Mouse (Mus musculus) limb, embryonic 15.5 days (tissue): ENCODE results near the gene Nutm1. TPM values are rescaled to one million over a fixed set of nuclear protein-coding genes. Genes with fewer than 3 reads are reported as not detected.

Experiments used
- ATAC-seq: fragments of 200-750 bp; cut with Nextera tagmentation; 2 replicates; pipeline ENCODE4 v1.8.0; 2017; ENCODE audit warnings: low read depth, moderate TSS enrichment; ENCODE audit not compliant: insufficient number of reproducible peaks, low FRiP score, low TSS enrichment
- H3K27ac ChIP-seq: fragments of 300-500 bp; sonication (generic); 2 replicates; pipeline ENCODE4 v1.5.1; 2015; ENCODE audit warnings: moderate library complexity, mild to moderate bottlenecking, inconsistent platforms
- H3K27me3 ChIP-seq: fragments of 300-500 bp; sonication (generic); 2 replicates; pipeline ENCODE4 v1.6.1; 2015; ENCODE audit warnings: inconsistent platforms
- H3K36me3 ChIP-seq: fragments of 300-500 bp; sonication (generic); 2 replicates; pipeline ENCODE4 v1.6.1; 2015; ENCODE audit warnings: inconsistent platforms
- H3K4me1 ChIP-seq: fragments of 300-500 bp; sonication (generic); 2 replicates; pipeline ENCODE4 v1.6.1; 2015; ENCODE audit warnings: inconsistent platforms
- H3K4me2 ChIP-seq: fragments of 300-500 bp; sonication (generic); 2 replicates; pipeline ENCODE4 v1.6.1; 2015; ENCODE audit warnings: mild to moderate bottlenecking, inconsistent platforms
- H3K4me3 ChIP-seq: fragments of 300-500 bp; sonication (generic); 2 replicates; pipeline ENCODE4 v1.5.1; 2015; ENCODE audit warnings: mild to moderate bottlenecking, inconsistent platforms
- H3K9ac ChIP-seq: fragments of 300-500 bp; sonication (generic); 2 replicates; pipeline ENCODE4 v1.6.1; 2015; ENCODE audit warnings: inconsistent platforms
- H3K9me3 ChIP-seq: fragments of 300-500 bp; sonication (generic); 2 replicates; pipeline ENCODE4 v1.6.1; 2016; ENCODE audit warnings: inconsistent platforms
- whole genome bisulfite sequencing: fragments of 180-500 bp; shearing (Covaris S2); methylation state at CpG from one replicate; pipeline ENCODE4 v1.1.7; 2015; 5-methylcytosine and 5-hydroxymethylcytosine counted together
- polyA plus RNA-seq: library from polyadenylated mRNA; unstranded; fragments of >200 nt; fragmentation: Nextera tagmentation; extraction: Ambion mirVana; gene quantifications from 2 replicates; pipeline ENCODE4 v1.2.1, GENCODE M21; 2015

Nutm1 gene
- polyA plus RNA-seq, 1 experiment from 2014 or later = not detected

DNA sequence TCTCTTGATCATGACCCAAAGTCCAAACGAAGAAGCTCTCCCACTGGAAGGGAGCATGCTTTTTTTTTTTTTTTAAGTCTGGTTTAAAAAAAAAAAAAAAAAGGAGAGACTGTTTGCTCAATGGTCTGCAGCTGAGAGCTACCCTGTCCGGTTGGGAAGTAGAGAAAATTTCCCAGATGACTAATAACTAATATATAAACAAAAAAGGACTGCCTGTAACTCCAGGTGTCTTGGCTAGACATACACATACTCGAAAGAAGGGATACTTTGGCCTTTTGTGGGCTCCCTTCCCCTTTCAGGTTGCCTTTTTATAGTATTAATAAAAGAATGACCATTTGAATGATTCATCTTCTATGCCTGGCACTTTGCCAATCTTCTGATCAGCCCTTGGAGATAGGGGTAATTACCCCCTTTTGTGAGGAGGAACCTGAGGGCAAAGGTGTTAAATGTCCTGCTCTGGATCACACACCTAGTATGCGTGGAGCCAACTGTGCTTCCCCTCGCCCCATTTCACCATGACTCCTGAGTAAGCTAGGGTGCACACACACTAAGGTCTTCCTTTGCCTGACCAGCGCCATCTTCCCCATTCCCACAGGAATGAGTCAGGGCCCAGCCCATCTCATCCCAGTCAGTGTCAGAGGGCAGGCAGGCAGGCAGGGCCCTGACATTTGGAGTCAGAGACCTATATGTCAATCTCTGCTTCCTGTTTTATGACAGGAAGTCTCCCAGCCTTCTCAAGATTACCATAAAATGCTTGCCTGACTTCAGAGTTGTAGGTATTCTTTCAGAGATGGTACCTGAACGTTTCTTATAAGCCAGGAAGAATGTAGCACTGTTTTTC, 4.2 kb downstream of the Nutm1 start:
- Histone ChIP-seq H3K27ac (no peak overlapping the region), H3K4me3 (no peak overlapping the region), H3K9ac (no peak overlapping the region), H3K36me3 (no peaks in the 10 kb centered on the region), H3K9me3 (no peaks in the 10 kb centered on the region), H3K4me2 (no peak overlapping the region), H3K27me3 (no peaks in the 10 kb centered on the region), H3K4me1 (no peaks in the 10 kb centered on the region)
- no peak for ATAC-seq
- WGBS = 56% methylated on average over 7 of the region's 7 CpGs

- 90% methylated on average over 10 of the region's 10 CpGs for WGBS
- Histone ChIP-seq H3K9ac (no peak overlapping the region), H3K9me3 (no peaks in the 10 kb centered on the region), H3K36me3 (peaks cover 2% of the 10 kb centered on the region; the same call in 1 of the 2 replicates), H3K4me3 (no peak overlapping the region), H3K27me3 (no peaks in the 10 kb centered on the region), H3K27ac (no peak overlapping the region), H3K4me1 (0 out of 2 replicates have a peak, but pooled peaks cover 3% of the 10 kb centered on the region), H3K4me2 (no peak overlapping the region)
- ATAC-seq = no peak
Observed at GRCm38 (mm10) chr2:112249780-112250453, 9.2 kb downstream of the Nutm1 start.

GRCm38 (mm10) chr2:112247323-112247722, 11.8 kb downstream of the Nutm1 start:
- Histone ChIP-seq H3K27ac (no peak overlapping the region), H3K4me3 (no peak overlapping the region), H3K27me3 (no peaks in the 10 kb centered on the region), H3K4me1 (0 out of 2 replicates have a peak, but pooled peaks cover 3% of the 10 kb centered on the region), H3K9ac (no peak overlapping the region), H3K36me3 (peaks cover 14% of the 10 kb centered on the region; the same call in 1 of the 2 replicates), H3K9me3 (no peaks in the 10 kb centered on the region), H3K4me2 (no peak overlapping the region)
- 71% methylated on average over 10 of the region's 10 CpGs for WGBS
- ATAC-seq = no peak

DNA sequence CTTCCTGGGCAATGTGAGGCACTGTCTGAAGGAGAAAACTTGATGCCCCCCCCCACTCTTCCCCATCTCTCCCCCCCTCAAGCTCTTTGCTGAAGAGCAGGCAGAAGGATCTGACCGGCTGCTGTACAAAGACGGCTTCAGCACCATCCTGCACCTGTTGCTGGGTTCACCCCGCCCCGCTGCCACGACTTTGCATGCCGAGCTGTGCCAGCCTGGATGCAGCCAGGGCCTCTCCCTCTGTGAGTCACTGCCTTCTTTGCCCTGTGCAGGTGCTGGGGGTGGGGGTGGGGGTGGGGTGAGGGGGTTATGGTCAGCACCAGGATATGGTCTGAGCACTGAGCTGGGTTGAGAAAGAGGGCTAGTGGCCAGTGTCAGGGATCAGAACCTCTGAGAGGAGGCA, 12.9 kb downstream of the Nutm1 start:
- Histone ChIP-seq H3K36me3 (peaks cover 14% of the 10 kb centered on the region; the same call in 1 of the 2 replicates), H3K4me3 (no peak overlapping the region), H3K27ac (no peak overlapping the region), H3K4me1 (peaks cover 5% of the 10 kb centered on the region; the same call in 1 of the 2 replicates), H3K27me3 (no peaks in the 10 kb centered on the region), H3K4me2 (no peak overlapping the region), H3K9me3 (no peaks in the 10 kb centered on the region), H3K9ac (no peak overlapping the region)
- ATAC-seq = 0 out of 2 replicates have a peak, but pooled peaks have one; percentile 53
- 73% methylated on average over 6 of the region's 6 CpGs for WGBS

GRCm38 (mm10) chr2:112245307-112245706, 13.8 kb downstream of the Nutm1 start:
- Histone ChIP-seq H3K4me2 (no peak overlapping the region), H3K4me3 (no peak overlapping the region), H3K27me3 (no peaks in the 10 kb centered on the region), H3K9ac (no peak overlapping the region), H3K36me3 (peaks cover 14% of the 10 kb centered on the region; the same call in 1 of the 2 replicates), H3K27ac (no peak overlapping the region), H3K4me1 (peaks cover 13% of the 10 kb centered on the region), H3K9me3 (no peaks in the 10 kb centered on the region)
- ATAC-seq = no peak
- 77% methylated on average over 5 of the region's 5 CpGs for WGBS

DNA sequence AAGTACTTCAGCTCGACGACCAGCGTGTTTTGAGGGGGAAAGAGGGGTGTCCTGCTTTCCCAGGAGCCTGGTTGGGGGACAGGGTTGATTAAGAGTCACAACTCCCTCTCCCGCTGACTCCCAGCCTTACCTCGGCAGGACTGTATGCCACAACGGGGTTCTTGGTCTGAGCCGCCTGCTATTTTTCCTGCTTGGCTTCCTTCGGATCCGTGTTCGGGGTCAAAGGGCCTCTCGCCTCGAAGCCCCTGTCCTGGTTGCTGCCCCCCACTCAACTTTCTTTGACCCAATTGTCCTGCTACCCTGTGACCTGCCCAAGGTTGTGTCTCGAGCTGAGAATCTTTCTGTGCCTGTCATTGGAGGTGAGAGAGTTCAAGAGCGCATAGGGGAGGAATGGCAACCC, 17.3 kb downstream of the Nutm1 start:
- H3K36me3 ChIP-seq = peaks cover 11% of the 10 kb centered on the region; the same call in 1 of the 2 replicates
- no peak overlapping the region for H3K4me2 ChIP-seq
- H3K4me1 ChIP-seq = peaks cover 18% of the 10 kb centered on the region
- no peak overlapping the region for H3K27ac ChIP-seq
- no peak for ATAC-seq
- no peaks in the 10 kb centered on the region for H3K9me3 ChIP-seq
- H3K4me3 ChIP-seq = no peak overlapping the region
- no peaks in the 10 kb centered on the region for H3K27me3 ChIP-seq
- WGBS = 73% methylated on average over 14 of the region's 14 CpGs
- H3K9ac ChIP-seq = no peak overlapping the region

DNA sequence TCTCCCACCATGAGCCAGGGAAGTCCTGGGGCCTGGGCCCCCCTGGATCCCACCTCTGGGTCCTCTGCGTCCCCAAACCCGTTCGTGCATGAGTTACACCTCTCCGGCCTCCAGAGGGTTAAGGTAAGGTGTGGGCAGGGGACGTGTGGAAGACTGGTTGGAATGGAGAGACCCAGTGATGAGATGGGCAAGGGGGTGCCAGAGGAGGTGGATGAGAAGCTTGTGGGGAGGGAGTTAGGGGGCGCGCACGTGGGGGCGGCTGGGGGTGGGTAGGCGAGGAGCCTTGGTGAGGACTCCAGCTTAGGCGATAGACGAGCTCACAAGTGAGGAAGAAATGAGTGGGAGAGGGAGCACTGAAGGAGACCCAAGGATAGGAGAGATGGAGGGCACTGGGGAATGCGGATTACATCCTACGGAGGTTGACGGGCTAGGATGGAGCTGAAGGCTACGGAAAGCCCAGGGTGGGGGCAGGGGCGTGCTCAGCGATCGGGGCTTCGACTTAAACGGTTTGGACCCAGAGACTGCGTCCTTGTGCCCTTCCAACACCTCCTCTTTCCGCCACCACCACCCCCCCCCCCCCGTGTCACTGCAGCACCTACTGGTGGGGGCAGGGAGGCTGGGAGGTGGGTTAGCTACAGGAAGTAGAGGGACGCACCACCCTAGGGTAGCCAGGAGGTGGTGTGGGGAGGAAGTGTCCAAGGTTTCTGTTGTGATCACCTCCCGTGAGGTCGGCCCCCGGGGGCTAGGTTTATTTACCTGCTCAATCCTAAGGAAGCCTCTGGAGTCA, 19.0 kb downstream of the Nutm1 start:
- Histone ChIP-seq H3K27ac (peak overlapping the region; percentile 94), H3K9me3 (no peaks in the 10 kb centered on the region), H3K4me3 (peak overlapping the region; percentile 85), H3K4me1 (peaks cover 16% of the 10 kb centered on the region), H3K27me3 (no peaks in the 10 kb centered on the region), H3K36me3 (peaks cover 11% of the 10 kb centered on the region; the same call in 1 of the 2 replicates), H3K4me2 (peak overlapping the region; percentile 93), H3K9ac (peak overlapping the region; percentile 66)
- ATAC-seq = 0 out of 2 replicates have a peak, but pooled peaks have one; percentile 27
- WGBS = under 1% methylated on average over 28 of the region's 28 CpGs

DNA sequence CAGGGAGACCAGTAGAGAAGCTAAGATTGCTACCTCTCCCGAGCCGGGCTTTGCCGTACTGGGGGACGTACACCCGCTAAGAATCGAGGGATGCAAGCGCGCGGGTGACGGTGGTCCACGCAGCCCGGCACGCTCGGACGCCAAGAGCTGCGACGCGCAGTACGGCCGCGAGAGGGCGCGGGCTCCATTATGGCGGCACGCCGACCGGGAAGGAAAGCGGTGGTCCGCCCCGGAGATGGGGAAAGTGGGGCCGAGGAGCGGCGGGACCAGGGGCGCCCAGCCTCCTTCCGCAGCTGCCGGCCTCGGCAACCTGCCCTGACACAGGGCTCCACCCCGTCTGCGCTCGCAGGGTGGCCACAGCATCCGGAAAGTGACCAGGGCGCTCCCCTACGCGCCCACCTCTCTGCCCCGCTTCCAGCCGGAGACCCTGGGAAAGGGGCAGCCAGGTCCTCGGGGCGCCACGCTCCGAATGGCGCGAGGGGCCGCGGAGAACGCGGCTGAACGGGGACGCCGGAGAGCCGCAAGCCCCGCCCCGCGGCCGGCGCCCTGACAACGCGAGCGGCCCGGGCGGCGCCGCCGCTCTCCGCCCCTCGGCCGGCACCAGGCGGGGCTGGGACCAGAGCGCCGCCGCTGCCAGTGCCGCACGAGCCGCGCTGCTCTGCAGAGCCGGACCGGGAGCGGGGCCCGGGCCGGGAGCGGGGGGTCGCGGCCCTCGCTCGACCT, 19.7 kb downstream of the Nutm1 start, which contains the start of gene Lpcat4:
Lpcat4 (plus strand) TSS at position 257 of the 723 bp plus-strand sequence.
- peak within 1 kb of the TSS; percentile 94 for H3K27ac ChIP-seq
- peaks cover 6% of the 10 kb centered on the region; the same call in 1 of the 2 replicates for H3K36me3 ChIP-seq
- peaks cover 16% of the 10 kb centered on the region for H3K4me1 ChIP-seq
- no peaks in the 10 kb centered on the region for H3K9me3 ChIP-seq
- H3K27me3 ChIP-seq = no peaks in the 10 kb centered on the region
- WGBS = under 1% methylated on average over 70 of the region's 94 CpGs
- H3K4me2 ChIP-seq = peak within 1 kb of the TSS; percentile 93
- peak; percentile 82 for ATAC-seq
- peak within 1 kb of the TSS; percentile 85 for H3K4me3 ChIP-seq
- H3K9ac ChIP-seq = peak within 1 kb of the TSS; percentile 66

DNA sequence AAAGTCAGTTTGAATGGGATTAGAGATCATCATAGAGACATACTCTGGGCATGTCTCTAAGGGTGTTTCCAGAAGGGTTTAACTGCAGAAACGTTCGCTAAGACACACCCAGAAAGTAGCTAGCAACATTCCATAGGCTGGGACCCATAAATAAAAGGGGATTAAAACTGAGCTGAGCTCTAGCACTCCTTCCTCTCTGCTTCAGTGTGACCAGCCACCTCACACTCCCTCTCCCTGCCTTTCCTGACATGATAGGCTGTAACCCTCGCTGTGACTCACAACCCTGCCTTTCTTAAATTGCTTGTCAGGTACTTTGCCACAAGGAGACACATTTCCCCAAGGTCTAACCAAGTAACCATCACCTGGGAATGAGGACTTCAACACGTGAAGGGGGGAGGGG, 21.1 kb downstream of the Nutm1 start:
- 6% methylated on average over 4 of the region's 4 CpGs for WGBS
- H3K27ac ChIP-seq = no peak overlapping the region
- no peak overlapping the region for H3K9ac ChIP-seq
- peaks cover 16% of the 10 kb centered on the region for H3K4me1 ChIP-seq
- no peaks in the 10 kb centered on the region for H3K27me3 ChIP-seq
- no peak overlapping the region for H3K4me3 ChIP-seq
- H3K36me3 ChIP-seq = no peaks in the 10 kb centered on the region
- ATAC-seq = no peak
- no peaks in the 10 kb centered on the region for H3K9me3 ChIP-seq
- H3K4me2 ChIP-seq = no peak overlapping the region

GRCm38 (mm10) chr2:112236620-112237019, 22.5 kb downstream of the Nutm1 start:
- no peaks in the 10 kb centered on the region for H3K36me3 ChIP-seq
- ATAC-seq = no peak
- WGBS = 86% methylated on average over 2 of the region's 2 CpGs
- H3K4me3 ChIP-seq = no peak overlapping the region
- H3K27ac ChIP-seq = no peak overlapping the region
- peaks cover 16% of the 10 kb centered on the region for H3K4me1 ChIP-seq
- H3K9ac ChIP-seq = no peak overlapping the region
- no peaks in the 10 kb centered on the region for H3K9me3 ChIP-seq
- no peak overlapping the region for H3K4me2 ChIP-seq
- no peaks in the 10 kb centered on the region for H3K27me3 ChIP-seq

DNA sequence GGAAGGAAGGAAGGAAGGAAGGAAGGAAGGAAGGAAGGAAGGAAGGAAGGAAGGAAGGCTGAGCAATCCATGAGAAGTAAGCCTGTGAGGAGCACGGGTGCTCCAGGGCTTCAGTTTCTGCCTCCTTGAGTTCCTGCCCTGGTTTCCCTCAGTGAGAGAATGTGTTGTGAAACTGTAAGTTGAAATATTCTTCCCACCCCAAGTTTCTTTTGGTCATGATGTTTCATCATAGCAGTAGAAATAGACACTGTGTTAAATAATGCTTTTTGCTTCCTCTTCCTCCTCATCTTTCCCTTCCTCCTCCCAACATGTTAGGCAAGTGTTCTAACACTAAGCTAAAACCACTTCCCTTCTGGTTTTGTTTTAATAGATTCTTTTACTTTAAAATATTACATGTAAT, 26.5 kb downstream of the Nutm1 start:
- H3K36me3 ChIP-seq = no peaks in the 10 kb centered on the region
- no peaks in the 10 kb centered on the region for H3K4me1 ChIP-seq
- ATAC-seq = no peak
- H3K4me3 ChIP-seq = no peak overlapping the region
- H3K27ac ChIP-seq = no peak overlapping the region
- H3K4me2 ChIP-seq = no peak overlapping the region
- no peak overlapping the region for H3K9ac ChIP-seq
- WGBS = 93% methylated on average over 1 of the region's 1 CpGs
- H3K9me3 ChIP-seq = no peaks in the 10 kb centered on the region
- H3K27me3 ChIP-seq = no peaks in the 10 kb centered on the region
